ENCODE assay signal across 9 mouse cellular contexts in the genomic region with DNA sequence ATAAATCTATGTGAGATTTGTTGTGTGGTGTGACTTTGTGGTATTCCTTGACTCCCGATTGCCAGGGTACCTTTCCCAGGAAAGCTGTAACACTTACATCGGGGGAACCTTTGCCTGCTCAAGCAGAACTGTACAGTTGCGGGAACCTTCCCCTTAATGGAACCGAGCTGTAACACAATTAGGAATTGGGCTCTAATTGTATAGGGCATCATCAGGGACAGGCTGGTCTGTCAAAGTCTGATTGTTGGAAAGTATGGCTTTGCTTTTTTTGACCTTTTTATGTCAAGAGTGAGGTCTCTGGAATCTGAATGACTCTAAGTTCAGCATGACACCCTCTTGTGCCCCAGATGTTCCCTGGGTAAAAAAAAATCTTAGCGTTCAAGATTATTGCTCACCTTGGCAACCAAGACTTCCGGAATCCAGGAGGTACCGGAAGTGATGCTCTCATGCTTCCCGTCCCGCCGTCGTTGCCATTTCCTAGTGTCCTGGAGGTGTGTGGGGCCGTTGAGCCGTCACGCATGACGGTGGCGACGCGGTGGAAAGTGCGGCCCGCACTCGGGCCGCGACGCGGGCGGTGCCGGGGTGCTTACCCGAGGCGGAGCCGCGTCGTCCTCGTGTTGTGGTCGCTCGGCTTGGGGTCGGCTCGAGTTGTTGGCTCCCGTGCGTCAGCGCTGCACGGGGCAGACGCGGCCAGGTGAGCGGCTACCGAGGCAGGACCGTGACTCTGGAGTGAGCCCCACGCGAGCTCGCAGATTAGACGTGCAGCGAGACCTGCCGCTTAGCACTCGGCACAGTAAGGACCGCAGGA. TPM values are rescaled to one million over a fixed set of nuclear protein-coding genes. Genes with fewer than 3 reads are reported as not detected.
DNase-seq lines count a peak whose midpoint lies in the region; ATAC-seq lines count a peak whose summit lies in the region.
"Had no signal": no experiment of that assay in that cellular context is flagged by ENCODE, and none has a peak within 500 bp of the region (broad histone marks: within the 10 kb centered on the region; RNA-seq: fewer than 3 reads in every experiment).

No protein-coding gene starts in this region.

- H3K27ac ChIP-seq in embryonic facial prominence, embryonic 14.5 days (replicated peaks; ENCODE audit: low read depth, low read length), result peak overlapping the region; percentile 70; the same call in 1 of the 2 replicates
- no peak overlapping the region for H3K27ac ChIP-seq in limb, embryonic 11.5 days (replicated peaks; ENCODE audit: low read depth, low read length)
- no peak overlapping the region for H3K27ac ChIP-seq in midbrain, embryonic 12.5 days (replicated peaks)

- H3K9ac ChIP-seq in embryonic facial prominence, embryonic 14.5 days (ENCODE audit: low read depth, low read length), result peak overlapping the region; percentile 85
- H3K9ac ChIP-seq in limb, embryonic 11.5 days (ENCODE audit: low read length), result peak overlapping the region; percentile 81
- H3K9ac ChIP-seq in midbrain, embryonic 12.5 days (replicated peaks), result peak overlapping the region; percentile 82

- peak overlapping the region; percentile 80 for H3K4me3 ChIP-seq in embryonic facial prominence, embryonic 14.5 days (ENCODE audit: low read depth, low read length)
- H3K4me3 ChIP-seq in limb, embryonic 11.5 days (ENCODE audit: low read depth, low read length), result peak overlapping the region; percentile 77
- peak overlapping the region; percentile 84 for H3K4me3 ChIP-seq in midbrain, embryonic 12.5 days

- peak; percentile 14 for DNase-seq in 3134 (ENCODE audit: extremely low read depth, insufficient read length, low spot score)
- DNase-seq in adrenal gland, postnatal 36 days, result peak; percentile 68 to 69
- DNase-seq in embryonic facial prominence, embryonic 14.5 days (ENCODE audit: low spot score), result peak; percentile 89
- peak; percentile 63 to 66 for DNase-seq in heart, adult 18-20 months
- peak; percentile 76 for DNase-seq in kidney, adult 18-20 months
- peak; percentile 69 for DNase-seq in limb, embryonic 11.5 days (ENCODE audit: low spot score)
- DNase-seq in skeletal muscle tissue, adult 2 months (ENCODE audit: low read depth, low spot score), result peak; percentile 47

- no peaks in the 10 kb centered on the region for H3K27me3 ChIP-seq in embryonic facial prominence, embryonic 14.5 days (replicated peaks; ENCODE audit: control insufficient read depth, insufficient read depth, low read length)
- H3K27me3 ChIP-seq in limb, embryonic 11.5 days (ENCODE audit: control insufficient read depth, insufficient read depth, low read length), result no peaks in the 10 kb centered on the region
- no peaks in the 10 kb centered on the region for H3K27me3 ChIP-seq in midbrain, embryonic 12.5 days

- 8% methylated on average over 54 of the region's 54 CpGs for WGBS in embryonic facial prominence, embryonic 14.5 days
- WGBS in limb, embryonic 11.5 days, result 7% methylated on average over 54 of the region's 54 CpGs
- WGBS in midbrain, embryonic 12.5 days, result 7% methylated on average over 54 of the region's 54 CpGs

- peak; percentile 92 for ATAC-seq in embryonic facial prominence, embryonic 14.5 days (ENCODE audit: low read depth)
- ATAC-seq in limb, embryonic 11.5 days (ENCODE audit: insufficient number of reproducible peaks, low FRiP score, low TSS enrichment, low read depth), result peak; percentile 80; the same call in 1 of the 2 replicates
- peak; percentile 91 for ATAC-seq in midbrain, embryonic 12.5 days (ENCODE audit: low FRiP score, low read depth)

- peaks cover 5% of the 10 kb centered on the region; the same call in 1 of the 2 replicates for H3K4me1 ChIP-seq in embryonic facial prominence, embryonic 14.5 days (ENCODE audit: control insufficient read depth, insufficient read depth, low read length)
- H3K4me1 ChIP-seq in limb, embryonic 11.5 days (ENCODE audit: control insufficient read depth, insufficient read depth, low read length), result no peaks in the 10 kb centered on the region
- H3K4me1 ChIP-seq in midbrain, embryonic 12.5 days, result peaks cover 9% of the 10 kb centered on the region

- peak overlapping the region; percentile 87 for H3K4me2 ChIP-seq in embryonic facial prominence, embryonic 14.5 days (ENCODE audit: low read depth, low read length)
- peak overlapping the region; percentile 83 for H3K4me2 ChIP-seq in limb, embryonic 11.5 days (ENCODE audit: low read depth, severe bottlenecking)
- peak overlapping the region; percentile 91 for H3K4me2 ChIP-seq in midbrain, embryonic 12.5 days (replicated peaks)

- no peaks in the 10 kb centered on the region for H3K36me3 ChIP-seq in embryonic facial prominence, embryonic 14.5 days (ENCODE audit: control insufficient read depth, insufficient read depth, low read length)
- H3K36me3 ChIP-seq in limb, embryonic 11.5 days (ENCODE audit: control insufficient read depth, insufficient read depth, low read length), result no peaks in the 10 kb centered on the region
- H3K36me3 ChIP-seq in midbrain, embryonic 12.5 days, result peaks cover 19% of the 10 kb centered on the region
- H3K36me3 ChIP-seq: G1E had no signal

- H3K9me3 ChIP-seq in embryonic facial prominence, embryonic 14.5 days (ENCODE audit: control insufficient read depth, low read length), result peaks cover 10% of the 10 kb centered on the region; the same call in 1 of the 2 replicates
- no peaks in the 10 kb centered on the region for H3K9me3 ChIP-seq in limb, embryonic 11.5 days (ENCODE audit: control insufficient read depth, low read length)
- H3K9me3 ChIP-seq in midbrain, embryonic 12.5 days, result 0 out of 2 replicates have a peak, but pooled peaks cover 3% of the 10 kb centered on the region
- H3K9me3 ChIP-seq: G1E had no signal

RNA-seq across cellular contexts. Expression of a gene that starts 1.1 kb away (rescaled TPM):
- total RNA-seq in adrenal gland, postnatal 36 days (2021), result 1 to 10 TPM; 5.4 to 9.8 TPM
- 2.0 and 2.9 TPM in 2 replicates for polyA plus RNA-seq in embryonic facial prominence, embryonic 14.5 days (2014; fragmentation: Nextera tagmentation; extraction: Ambion mirVana)
- total RNA-seq in heart, adult 18-20 months (2021), result 1 to 10 TPM; 6.3 to 6.8 TPM
- polyA plus RNA-seq in limb, embryonic 11.5 days (2014; fragmentation: Nextera tagmentation; extraction: Ambion mirVana), result 1.9 and 2.6 TPM in 2 replicates
- polyA plus RNA-seq in midbrain, embryonic 12.5 days (2016; fragmentation: Nextera tagmentation; extraction: Ambion mirVana), result 4.5 and 4.8 TPM in 2 replicates
- polyA plus RNA-seq: G1E had no signal

RNA-seq across cellular contexts. Expression of a gene that starts 20.8 kb away (rescaled TPM):
- 100 to 1,000 TPM in 1 of 2 experiments, 10 to 100 TPM in 1; 93.8 to 116 TPM for total RNA-seq in adrenal gland, postnatal 36 days (2021)
- 53.3 and 60.4 TPM in 2 replicates for polyA plus RNA-seq in embryonic facial prominence, embryonic 14.5 days (2014; fragmentation: Nextera tagmentation; extraction: Ambion mirVana)
- 10 to 100 TPM; 55.1 to 62.7 TPM for total RNA-seq in heart, adult 18-20 months (2021)
- 65.2 and 72.5 TPM in 2 replicates for polyA plus RNA-seq in limb, embryonic 11.5 days (2014; fragmentation: Nextera tagmentation; extraction: Ambion mirVana)
- polyA plus RNA-seq in midbrain, embryonic 12.5 days (2016; fragmentation: Nextera tagmentation; extraction: Ambion mirVana), result 124 and 134 TPM in 2 replicates

RNA-seq across cellular contexts. Expression of a gene that starts 36.3 kb away (rescaled TPM):
- total RNA-seq in adrenal gland, postnatal 36 days (2021), result 1 to 10 TPM; 4.5 to 5.4 TPM
- polyA plus RNA-seq in embryonic facial prominence, embryonic 14.5 days (2014; fragmentation: Nextera tagmentation; extraction: Ambion mirVana), result 15.5 and 18.1 TPM in 2 replicates
- total RNA-seq in heart, adult 18-20 months (2021), result 1 to 10 TPM; 1.0 to 1.1 TPM
- 33.6 and 35.4 TPM in 2 replicates for polyA plus RNA-seq in limb, embryonic 11.5 days (2014; fragmentation: Nextera tagmentation; extraction: Ambion mirVana)
- polyA plus RNA-seq in midbrain, embryonic 12.5 days (2016; fragmentation: Nextera tagmentation; extraction: Ambion mirVana), result 34.1 and 38.1 TPM in 2 replicates

RNA-seq across cellular contexts. Expression of a gene that starts 42.7 kb away (rescaled TPM):
- total RNA-seq in adrenal gland, postnatal 36 days (2021), result not detected
- 0.35 and 0.58 TPM in 2 replicates for polyA plus RNA-seq in embryonic facial prominence, embryonic 14.5 days (2014; fragmentation: Nextera tagmentation; extraction: Ambion mirVana)
- not detected for total RNA-seq in heart, adult 18-20 months (2021)
- polyA plus RNA-seq in limb, embryonic 11.5 days (2014; fragmentation: Nextera tagmentation; extraction: Ambion mirVana), result not detected in 2 replicates
- polyA plus RNA-seq in midbrain, embryonic 12.5 days (2016; fragmentation: Nextera tagmentation; extraction: Ambion mirVana), result 0.32 TPM in 1 of 2 replicates, not detected in the other
- total RNA-seq: G1E had no signal
- polyA plus RNA-seq: G1E had no signal

Comparison
In these comparisons a context has a peak if more than half of its experiments do, and no peak if none do; other contexts are left out.
1. DNase-seq: peak in every context shown above with its lines; median percentile 89 in embryonic facial prominence, embryonic 14.5 days; 76 in kidney, adult 18-20 months; 69 in limb, embryonic 11.5 days; 68 in adrenal gland, postnatal 36 days; 64 in heart, adult 18-20 months; 47 in skeletal muscle tissue, adult 2 months; 14 in 3134.